Mouse (Mus musculus) heart, postnatal 25 days (tissue): ENCODE measurements around the gene E130308A19Rik. TPM values are rescaled to one million over a fixed set of nuclear protein-coding genes. Genes with fewer than 3 reads are reported as not detected.

ENCODE experiments used
- DNase-seq: peaks from one replicate; pipeline ENCODE4 v3.0.0; 2022; ENCODE audit warnings: low spot score
- intact Hi-C: fragments of 180-260 bp; cut with DNase I; formaldehyde crosslinking; loops from one replicate; pipeline ENCODE4 v1.15.1; 2025
- total RNA-seq, 2 experiments: library from RNA; stranded (reverse); gene quantifications; 2 replicates each; pipeline ENCODE4 v1.2.3; 2021

The E130308A19Rik gene
- total RNA-seq, 2 experiments from 2014 or later, result 7.1 to 7.5 TPM

GRCm38 (mm10) chr4:59805181-59805967 lies 179.4 kb downstream of the E130308A19Rik start, which contains the start of gene Snx30:
Snx30 (plus strand) TSS chr4:59805840.
- DNase-seq, result peak; percentile 79
- intact Hi-C loops, result loop anchor here (2.0 to 5.0 kb wide), 3 partner anchors 21 to 67 kb away; no protein-coding TSS in a partner anchor

DNA sequence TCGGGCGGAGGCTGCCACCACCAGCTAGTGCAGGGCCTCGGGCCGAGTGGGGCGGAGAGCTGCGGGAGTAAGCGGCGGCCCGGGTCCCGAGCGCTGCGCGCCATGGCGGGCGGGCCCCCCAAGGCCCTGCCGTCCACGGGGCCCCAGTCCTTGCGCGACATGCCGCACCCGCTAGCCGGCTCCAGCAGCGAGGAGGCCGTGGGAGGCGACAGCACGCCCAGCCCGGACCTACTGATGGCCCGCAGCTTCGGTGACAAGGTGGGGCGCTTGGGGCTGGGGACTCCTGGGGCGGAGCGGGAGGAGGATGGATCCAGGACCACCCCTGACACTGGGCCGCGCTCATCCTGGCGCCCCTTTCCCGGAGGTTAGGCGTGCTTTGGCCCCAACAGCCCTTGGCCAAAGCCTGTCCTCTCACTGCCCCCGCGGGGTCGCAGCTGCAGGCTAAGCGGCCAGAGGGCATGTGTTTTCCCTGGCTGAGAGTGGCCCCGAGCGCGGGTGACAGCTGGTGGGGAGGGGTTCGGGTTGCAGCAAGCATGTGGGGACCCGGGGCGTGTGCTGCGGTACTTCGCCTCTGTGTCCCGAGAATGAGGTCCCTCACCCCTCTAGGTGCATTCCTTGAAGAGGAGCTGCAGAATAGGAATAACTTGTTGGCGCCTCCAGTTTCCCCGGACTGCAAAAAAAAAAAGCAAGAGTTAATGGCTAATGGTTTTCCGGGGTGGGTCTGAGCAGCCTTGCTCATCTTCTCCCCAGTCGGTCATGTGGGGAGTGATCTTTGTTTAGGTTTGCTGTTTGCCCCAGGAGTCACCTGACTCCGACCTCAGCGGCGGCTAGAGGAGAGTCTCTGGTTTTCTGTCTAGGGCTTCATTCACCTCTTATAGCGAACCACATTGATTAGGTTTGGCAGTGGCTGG lies 180.2 kb downstream of the E130308A19Rik start:
- intact Hi-C loops, result loop anchor here (2.0 to 5.0 kb wide), 3 partner anchors 21 to 66 kb away; no protein-coding TSS in a partner anchor
- no peak for DNase-seq

DNA sequence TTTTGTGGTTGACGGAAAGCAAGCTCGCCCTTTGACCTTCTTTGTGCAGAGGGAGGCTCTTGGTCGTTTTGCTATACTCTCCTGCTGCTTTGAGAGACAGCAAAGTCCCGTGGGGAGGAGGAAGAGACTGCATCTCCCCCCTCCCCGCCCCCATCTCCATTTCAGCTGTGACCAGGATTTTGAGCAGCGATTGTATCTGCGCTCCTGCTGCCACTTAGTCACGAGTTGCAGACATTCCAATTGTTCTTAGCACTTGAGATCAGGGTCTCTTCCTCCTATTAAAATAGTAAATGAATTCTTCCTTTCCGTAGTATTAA lies 180.8 kb downstream of the E130308A19Rik start:
- intact Hi-C loops, result loop anchor here (5.0 kb wide), 2 partner anchors 40 to 65 kb away; no protein-coding TSS in a partner anchor
- DNase-seq, result no peak

DNA sequence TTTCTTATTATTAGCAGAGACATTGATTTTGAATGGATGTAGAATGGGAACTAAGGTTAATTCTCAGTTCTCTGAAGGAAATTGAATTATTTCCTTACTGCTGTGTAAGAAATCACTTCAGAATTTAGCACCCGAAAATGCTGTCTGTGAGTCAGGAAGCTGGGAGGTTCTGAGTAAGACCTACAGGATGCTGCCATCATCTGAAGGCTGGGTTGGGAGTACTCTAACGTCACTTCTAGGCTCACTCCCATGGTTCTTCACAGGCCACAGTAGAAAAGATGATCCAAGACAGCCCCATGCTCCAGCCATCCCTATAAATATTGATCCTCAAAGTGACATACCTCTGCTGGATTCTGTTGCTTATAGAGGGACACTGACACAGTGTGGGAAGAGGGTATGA lies 181.5 kb downstream of the E130308A19Rik start:
- DNase-seq, result no peak
- intact Hi-C loops, result loop anchor here (5.0 kb wide), 2 partner anchors 40 to 65 kb away; no protein-coding TSS in a partner anchor

- DNase-seq, result no peak
Observed at GRCm38 (mm10) chr4:59808396-59808795, 182.4 kb downstream of the E130308A19Rik start.

More at GRCm38 (mm10) chr4:59808396-59808795, 182.4 kb downstream of the E130308A19Rik start:
- intact Hi-C loops, result loop anchor here (5.0 kb wide), 2 partner anchors 39 to 64 kb away; no protein-coding TSS in a partner anchor

Other genes with a start within 250 kb of the E130308A19Rik start
- 1 to 10 TPM in 1 of 2 experiments, under 1 TPM in 1; 0.94 to 1.6 TPM for gene Susd1, start 187.6 kb upstream of the E130308A19Rik start, total RNA-seq
- 10 to 100 TPM; 29.6 to 37.0 TPM for gene Ptbp3, start 76.8 kb upstream of the E130308A19Rik start, total RNA-seq
- 100 to 1,000 TPM; 221 to 227 TPM for gene Hsdl2, start 44.6 kb upstream of the E130308A19Rik start, total RNA-seq
- gene Inip, start 175.4 kb downstream of the E130308A19Rik start, total RNA-seq, result 10 to 100 TPM in 1 of 2 experiments, 1 to 10 TPM in 1; 9.3 to 10.9 TPM
- gene Snx30, start 179.6 kb downstream of the E130308A19Rik start, total RNA-seq, result 1 to 10 TPM; 6.0 to 7.9 TPM